In genomic region chr7:37832322-37832721, GRCm38 (mm10) we compare ENCODE assay signal across 18 mouse cellular contexts. TPM values are rescaled to one million over a fixed set of nuclear protein-coding genes. Genes with fewer than 3 reads are reported as not detected.
DNase-seq lines count a peak whose midpoint lies in the region; ATAC-seq and TF ChIP-seq lines count a peak whose summit lies in the region.
"Had no signal": no experiment of that assay in that cellular context is flagged by ENCODE, and none has a peak within 500 bp of the region (broad histone marks: within the 10 kb centered on the region; RNA-seq: fewer than 3 reads in every experiment).

No protein-coding gene starts in this region.

- no peak for TF ChIP-seq POLR2A in thymus, adult 2 months (IDR thresholded peaks at IDR 0.05; ENCODE audit: control insufficient read depth, extremely low read depth, insufficient read depth, low read length, poor library complexity)

- no peaks in the 10 kb centered on the region for H3K4me1 ChIP-seq in embryonic facial prominence, embryonic 11.5 days (ENCODE audit: control insufficient read depth, insufficient read depth, low read length)
- peaks cover 10% of the 10 kb centered on the region for H3K4me1 ChIP-seq in embryonic facial prominence, embryonic 10.5 days
- peaks cover 10% of the 10 kb centered on the region; the same call in 1 of the 2 replicates for H3K4me1 ChIP-seq in midbrain, embryonic 12.5 days
- H3K4me1 ChIP-seq in midbrain, embryonic 11.5 days (ENCODE audit: control insufficient read depth, insufficient read depth, low read length) = no peaks in the 10 kb centered on the region
- peaks cover 14% of the 10 kb centered on the region for H3K4me1 ChIP-seq in hindbrain, embryonic 12.5 days
- peaks cover 4% of the 10 kb centered on the region; the same call in 1 of the 2 replicates for H3K4me1 ChIP-seq in midbrain, postnatal 0 days (ENCODE audit: insufficient read depth, low read length)
- H3K4me1 ChIP-seq in thymus, adult 2 months (replicated peaks; ENCODE audit: control insufficient read depth, insufficient read depth, low read length) = no peaks in the 10 kb centered on the region
- H3K4me1 ChIP-seq: lung, embryonic 15.5 days; megakaryocyte, embryonic 14.5 days had no signal

- H3K9ac ChIP-seq in embryonic facial prominence, embryonic 11.5 days (replicated peaks; ENCODE audit: low read length) = no peak overlapping the region
- no peak overlapping the region for H3K9ac ChIP-seq in midbrain, embryonic 12.5 days (replicated peaks)
- H3K9ac ChIP-seq in midbrain, embryonic 11.5 days (ENCODE audit: low read length) = no peak overlapping the region
- no peak overlapping the region for H3K9ac ChIP-seq in hindbrain, embryonic 12.5 days
- no peak overlapping the region for H3K9ac ChIP-seq in midbrain, postnatal 0 days (replicated peaks; ENCODE audit: low read length, poor library complexity, severe bottlenecking)
- H3K9ac ChIP-seq: embryonic facial prominence, embryonic 12.5 days; lung, embryonic 15.5 days had no signal

- WGBS in embryonic facial prominence, embryonic 11.5 days = 58% methylated on average over 4 of the region's 4 CpGs
- WGBS in embryonic facial prominence, embryonic 10.5 days = 64% methylated on average over 4 of the region's 4 CpGs
- 53% methylated on average over 4 of the region's 4 CpGs for WGBS in midbrain, embryonic 12.5 days
- WGBS in midbrain, embryonic 11.5 days = 67% methylated on average over 4 of the region's 4 CpGs
- WGBS in hindbrain, embryonic 12.5 days = 56% methylated on average over 4 of the region's 4 CpGs
- 41% methylated on average over 4 of the region's 4 CpGs for WGBS in midbrain, postnatal 0 days
- 84% methylated on average over 4 of the region's 4 CpGs for WGBS in thymus, adult 2 months

- H3K36me3 ChIP-seq in embryonic facial prominence, embryonic 11.5 days (replicated peaks; ENCODE audit: control insufficient read depth, insufficient read depth, low read depth, low read length) = no peaks in the 10 kb centered on the region
- H3K36me3 ChIP-seq in embryonic facial prominence, embryonic 10.5 days (replicated peaks) = no peaks in the 10 kb centered on the region
- no peaks in the 10 kb centered on the region for H3K36me3 ChIP-seq in midbrain, embryonic 12.5 days
- H3K36me3 ChIP-seq in midbrain, embryonic 11.5 days (ENCODE audit: control insufficient read depth, insufficient read depth, low read length) = no peaks in the 10 kb centered on the region
- H3K36me3 ChIP-seq in hindbrain, embryonic 12.5 days = no peaks in the 10 kb centered on the region
- no peaks in the 10 kb centered on the region for H3K36me3 ChIP-seq in midbrain, postnatal 0 days (ENCODE audit: insufficient read depth, low read length)
- no peaks in the 10 kb centered on the region for H3K36me3 ChIP-seq in thymus, adult 2 months (ENCODE audit: control insufficient read depth, insufficient read depth, low read length)
- H3K36me3 ChIP-seq: embryonic facial prominence, embryonic 12.5 days; lung, embryonic 15.5 days had no signal

- H3K9me3 ChIP-seq in embryonic facial prominence, embryonic 11.5 days (replicated peaks; ENCODE audit: control insufficient read depth, low read length) = no peaks in the 10 kb centered on the region
- no peaks in the 10 kb centered on the region for H3K9me3 ChIP-seq in embryonic facial prominence, embryonic 10.5 days
- H3K9me3 ChIP-seq in midbrain, embryonic 12.5 days = no peaks in the 10 kb centered on the region
- no peaks in the 10 kb centered on the region for H3K9me3 ChIP-seq in midbrain, embryonic 11.5 days (ENCODE audit: control insufficient read depth, low read length)
- H3K9me3 ChIP-seq in hindbrain, embryonic 12.5 days (replicated peaks) = no peaks in the 10 kb centered on the region
- H3K9me3 ChIP-seq in midbrain, postnatal 0 days (ENCODE audit: low read length) = no peaks in the 10 kb centered on the region
- H3K9me3 ChIP-seq: embryonic facial prominence, embryonic 12.5 days; lung, embryonic 15.5 days had no signal

- no peak for DNase-seq in embryonic facial prominence, embryonic 11.5 days (ENCODE audit: low spot score)
- DNase-seq in embryonic facial prominence, embryonic 10.5 days (ENCODE audit: low spot score) = no peak
- no peak for DNase-seq in midbrain, embryonic 11.5 days (ENCODE audit: low spot score, missing footprints)
- peak; percentile 27 for DNase-seq in midbrain, postnatal 0 days (ENCODE audit: low spot score)
- no peak for DNase-seq in thymus, adult 2 months
- no peak for DNase-seq in gastrocnemius, adult 8-10 months (ENCODE audit: low spot score in 2 of 2)
- DNase-seq: adrenal gland, postnatal 10 days; cerebellum, postnatal 36 days; gastrocnemius, postnatal 14 days had no signal

- no peaks in the 10 kb centered on the region for H3K27me3 ChIP-seq in embryonic facial prominence, embryonic 11.5 days (ENCODE audit: control insufficient read depth, insufficient read depth, low read length)
- 0 out of 2 replicates have a peak, but pooled peaks cover 11% of the 10 kb centered on the region for H3K27me3 ChIP-seq in embryonic facial prominence, embryonic 10.5 days (replicated peaks; ENCODE audit: low read depth, poor library complexity, severe bottlenecking)
- no peaks in the 10 kb centered on the region for H3K27me3 ChIP-seq in midbrain, embryonic 12.5 days
- no peaks in the 10 kb centered on the region for H3K27me3 ChIP-seq in midbrain, embryonic 11.5 days (ENCODE audit: control insufficient read depth, insufficient read depth, low read length)
- no peaks in the 10 kb centered on the region for H3K27me3 ChIP-seq in hindbrain, embryonic 12.5 days
- no peaks in the 10 kb centered on the region for H3K27me3 ChIP-seq in midbrain, postnatal 0 days (ENCODE audit: insufficient read depth, low read length)
- H3K27me3 ChIP-seq in thymus, adult 2 months (ENCODE audit: control insufficient read depth, insufficient read depth, low read length) = no peaks in the 10 kb centered on the region
- H3K27me3 ChIP-seq: embryonic facial prominence, embryonic 12.5 days; megakaryocyte, embryonic 14.5 days had no signal

- no peak for TF ChIP-seq CTCF in midbrain, postnatal 0 days (IDR thresholded peaks at IDR 0.05)
- no peak for TF ChIP-seq CTCF in thymus, adult 2 months (IDR thresholded peaks at IDR 0.05; ENCODE audit: borderline replicate concordance, control insufficient read depth, extremely low read depth, insufficient read depth, low read length, poor library complexity)

- H3K4me3 ChIP-seq in embryonic facial prominence, embryonic 11.5 days (ENCODE audit: low read depth, low read length) = no peak overlapping the region
- no peak overlapping the region for H3K4me3 ChIP-seq in embryonic facial prominence, embryonic 10.5 days
- no peak overlapping the region for H3K4me3 ChIP-seq in midbrain, embryonic 12.5 days
- no peak overlapping the region for H3K4me3 ChIP-seq in midbrain, embryonic 11.5 days (ENCODE audit: low read depth, low read length)
- no peak overlapping the region for H3K4me3 ChIP-seq in hindbrain, embryonic 12.5 days
- H3K4me3 ChIP-seq in midbrain, postnatal 0 days (ENCODE audit: low read depth, low read length) = no peak overlapping the region
- H3K4me3 ChIP-seq in thymus, adult 2 months (ENCODE audit: control insufficient read depth, insufficient read depth, low read length) = no peak overlapping the region
- H3K4me3 ChIP-seq: embryonic facial prominence, embryonic 12.5 days; lung, embryonic 15.5 days; megakaryocyte, embryonic 14.5 days had no signal

- no peak overlapping the region for H3K27ac ChIP-seq in embryonic facial prominence, embryonic 11.5 days (replicated peaks; ENCODE audit: low read depth, low read length)
- no peak overlapping the region for H3K27ac ChIP-seq in embryonic facial prominence, embryonic 10.5 days (replicated peaks)
- H3K27ac ChIP-seq in midbrain, embryonic 12.5 days (replicated peaks) = no peak overlapping the region
- no peak overlapping the region for H3K27ac ChIP-seq in midbrain, embryonic 11.5 days (ENCODE audit: low read depth, low read length)
- H3K27ac ChIP-seq in hindbrain, embryonic 12.5 days = no peak overlapping the region
- no peak overlapping the region for H3K27ac ChIP-seq in midbrain, postnatal 0 days (ENCODE audit: low read depth, low read length)
- H3K27ac ChIP-seq in thymus, adult 2 months (ENCODE audit: control insufficient read depth, insufficient read depth, low read length) = no peak overlapping the region
- H3K27ac ChIP-seq: embryonic facial prominence, embryonic 12.5 days; kidney, postnatal 0 days; lung, embryonic 15.5 days had no signal

- H3K4me2 ChIP-seq in embryonic facial prominence, embryonic 11.5 days (ENCODE audit: low read depth, low read length) = no peak overlapping the region
- no peak overlapping the region for H3K4me2 ChIP-seq in midbrain, embryonic 12.5 days (replicated peaks)
- H3K4me2 ChIP-seq in midbrain, embryonic 11.5 days = no peak overlapping the region
- no peak overlapping the region for H3K4me2 ChIP-seq in hindbrain, embryonic 12.5 days (replicated peaks)
- H3K4me2 ChIP-seq in midbrain, postnatal 0 days (ENCODE audit: low read depth, low read length, poor library complexity, severe bottlenecking) = no peak overlapping the region
- H3K4me2 ChIP-seq: embryonic facial prominence, embryonic 12.5 days; liver, embryonic 11.5 days; lung, embryonic 15.5 days had no signal

- 0 out of 2 replicates have a peak, but pooled peaks have one; percentile 39 for ATAC-seq in embryonic facial prominence, embryonic 11.5 days (replicated peaks; ENCODE audit: insufficient number of reproducible peaks, low FRiP score, low TSS enrichment, low read depth)
- ATAC-seq in midbrain, embryonic 12.5 days (ENCODE audit: low FRiP score, low read depth) = peak; percentile 54; the same call in 1 of the 2 replicates
- ATAC-seq in midbrain, embryonic 11.5 days (ENCODE audit: low FRiP score) = no peak
- peak; percentile 55 for ATAC-seq in hindbrain, embryonic 12.5 days (ENCODE audit: low FRiP score)
- no peak for ATAC-seq in midbrain, postnatal 0 days (ENCODE audit: low FRiP score)
- ATAC-seq: intestine, embryonic 16.5 days had no signal

RNA-seq across cellular contexts. Expression of gene Zfp536, which starts 58.9 kb away (rescaled TPM):
- 9.1 and 9.9 TPM in 2 replicates for polyA plus RNA-seq in embryonic facial prominence, embryonic 11.5 days (2014; fragmentation: Nextera tagmentation; extraction: Ambion mirVana)
- polyA plus RNA-seq in embryonic facial prominence, embryonic 10.5 days (2016; fragmentation: Nextera tagmentation; extraction: Ambion mirVana) = 15.6 and 19.0 TPM in 2 replicates
- 43.5 and 48.9 TPM in 2 replicates for polyA plus RNA-seq in midbrain, embryonic 12.5 days (2016; fragmentation: Nextera tagmentation; extraction: Ambion mirVana)
- 26.8 and 27.5 TPM in 2 replicates for polyA plus RNA-seq in midbrain, embryonic 11.5 days (2014; fragmentation: Nextera tagmentation; extraction: Ambion mirVana)
- polyA plus RNA-seq in hindbrain, embryonic 12.5 days (2016; fragmentation: Nextera tagmentation; extraction: Ambion mirVana) = 45.1 and 49.1 TPM in 2 replicates
- 43.1 and 48.2 TPM in 2 replicates for total RNA-seq in midbrain, postnatal 0 days (2014; rRNA removed)
- 14.7 and 16.4 TPM in 2 replicates for polyA plus RNA-seq in midbrain, postnatal 0 days (2015; fragmentation: Nextera tagmentation; extraction: Ambion mirVana)
- polyA plus RNA-seq in thymus, adult 2 months (2012; rRNA removed) = 0.34 and 0.49 TPM in 2 replicates
- under 1 TPM; 0.31 to 0.70 (median 0.50) TPM for total RNA-seq in gastrocnemius, adult 8-10 months (2022)
- polyA plus RNA-seq: C2C12 had no signal

Comparison
In these comparisons a context has a peak if more than half of its experiments do, and no peak if none do; other contexts are left out.
1. ATAC-seq: peak in embryonic facial prominence, embryonic 11.5 days (single experiment), midbrain, embryonic 12.5 days (single experiment) and hindbrain, embryonic 12.5 days (single experiment); none in midbrain, embryonic 11.5 days (single experiment) and midbrain, postnatal 0 days (single experiment).